Mouse (Mus musculus): ENCODE measurements around the gene Odf4.

- TF ChIP-seq CTCF (IDR thresholded peaks at IDR 0.05; ENCODE audit: borderline replicate concordance, control insufficient read depth, extremely low read depth, insufficient read depth, low read length, poor library complexity), result no peak
- no peak for TF ChIP-seq POLR2A (IDR thresholded peaks at IDR 0.05; ENCODE audit: control insufficient read depth, extremely low read depth, insufficient read depth, low read length, poor library complexity)
These were observed 48.2 kb upstream of the Odf4 start, which contains the start of gene Rangrf for GRCm38 (mm10) chr11:68975085-68975484.
